Mouse (Mus musculus): ENCODE data around the gene Pp2d1. TPM values are rescaled to one million over a fixed set of nuclear protein-coding genes. Genes with fewer than 3 reads are reported as not detected.

Gene Pp2d1
- not detected for polyA plus RNA-seq (2014; fragmentation: Illumina TruSeq; extraction: RNeasy Lipid Tissue Mini Kit (QIAGEN cat#74804); ENCODE audit: low read depth, low replicate concordance)

GRCm38 (mm10) chr17:53539351-53539750 lies at the start of gene Pp2d1:
Gene Pp2d1 (minus strand): TSS chr17:53539451.

GRCm38 (mm10) chr17:53566161-53566918 lies 27.1 kb upstream of the Pp2d1 start, which contains the start of gene Kat2b:
Gene Kat2b (plus strand): TSS chr17:53566861.

GRCm38 (mm10) chr17:53478858-53479603 lies 60.2 kb downstream of the Pp2d1 start, which contains the start of gene Rab5a:
Gene Rab5a (plus strand): TSS chr17:53479234.

GRCm38 (mm10) chr17:53462603-53463495 lies 76.4 kb downstream of the Pp2d1 start, which contains the start of gene Efhb:
Gene Efhb (minus strand): TSS chr17:53463321.

Other genes with a start within 250 kb of the Pp2d1 start
- 0.16 TPM for gene Efhb, start 76.1 kb downstream of the Pp2d1 start, polyA plus RNA-seq (2014; fragmentation: Illumina TruSeq; extraction: RNeasy Lipid Tissue Mini Kit (QIAGEN cat#74804); ENCODE audit: low read depth, low replicate concordance)
- 59.2 TPM for gene Rab5a, start 60.2 kb downstream of the Pp2d1 start, polyA plus RNA-seq (2014; fragmentation: Illumina TruSeq; extraction: RNeasy Lipid Tissue Mini Kit (QIAGEN cat#74804); ENCODE audit: low read depth, low replicate concordance)
- 64.1 TPM for gene Kat2b, start 27.4 kb upstream of the Pp2d1 start, polyA plus RNA-seq (2014; fragmentation: Illumina TruSeq; extraction: RNeasy Lipid Tissue Mini Kit (QIAGEN cat#74804); ENCODE audit: low read depth, low replicate concordance)
- 0.10 TPM for gene Sgo1, start 149.9 kb upstream of the Pp2d1 start, polyA plus RNA-seq (2014; fragmentation: Illumina TruSeq; extraction: RNeasy Lipid Tissue Mini Kit (QIAGEN cat#74804); ENCODE audit: low read depth, low replicate concordance)